Mouse (Mus musculus) cerebellum, adult 8-10 months (tissue): ENCODE data around the gene Tsc1.

Experiments used
- DNase-seq: peaks from one replicate; pipeline ENCODE4 v3.0.0; 2022

The Tsc1 gene

DNA sequence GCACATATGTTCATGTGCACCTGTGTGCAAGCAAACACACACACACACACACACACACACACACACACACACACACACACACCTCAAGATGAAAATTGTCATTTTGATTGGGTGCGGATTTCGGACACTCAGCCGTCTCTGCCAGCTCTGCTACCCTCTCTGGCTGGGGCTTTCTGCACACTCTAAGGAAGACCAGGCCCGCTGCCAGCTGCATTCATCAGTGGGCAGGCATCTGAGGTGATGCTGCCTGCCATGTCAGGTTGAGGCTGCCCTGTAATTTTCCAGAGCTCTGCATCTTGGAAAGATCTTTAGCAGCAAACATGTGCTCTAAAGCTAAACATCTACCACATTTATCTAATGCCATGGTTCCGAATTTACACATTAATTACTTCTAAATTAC, 96.1 kb downstream of the Tsc1 start:
- DNase-seq: no peak

DNA sequence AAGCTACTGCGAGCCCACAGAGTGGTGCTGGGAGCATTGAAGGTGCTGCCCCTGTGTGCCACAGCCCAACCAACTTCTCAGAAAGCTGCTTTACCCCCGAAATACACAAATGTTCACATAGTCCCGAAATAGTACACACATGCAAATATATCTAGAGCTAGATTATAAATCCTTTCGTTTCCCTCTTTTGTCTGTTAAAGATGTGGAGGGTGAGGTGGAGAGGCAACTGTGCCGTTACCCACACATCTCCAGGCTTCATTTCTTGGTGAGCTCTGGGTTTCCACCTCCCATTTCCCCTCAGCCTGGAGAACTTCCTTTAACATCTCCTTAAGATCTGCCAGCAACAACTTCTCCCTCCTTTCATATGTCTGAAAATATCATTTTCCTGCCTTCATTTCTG, 99.1 kb downstream of the Tsc1 start:
- no peak for DNase-seq
